Mouse (Mus musculus) midbrain, embryonic 11.5 days (tissue): ENCODE data around the gene Muc16. TPM values are rescaled to one million over a fixed set of nuclear protein-coding genes. Genes with fewer than 3 reads are reported as not detected.
A peak's percentile ranks its signal among the peaks of the same experiment; 100 is the strongest.

ENCODE experiments used
- ATAC-seq: fragments of 200-750 bp; cut with Nextera tagmentation; 2 replicates; pipeline ENCODE4 v1.8.0; 2017; ENCODE audit warnings: moderate TSS enrichment, moderate library complexity; ENCODE audit not compliant: low FRiP score
- DNase-seq: peaks from one replicate; pipeline ENCODE4 v3.0.0; 2015; ENCODE audit warnings: low spot score; ENCODE audit errors: missing footprints
- H3K27ac ChIP-seq: fragments of 300-500 bp; sonication (generic); 2 replicates; pipeline ENCODE4 v1.5.1; 2014; ENCODE audit warnings: low read depth, low read length
- H3K27me3 ChIP-seq: fragments of 300-500 bp; sonication (generic); 2 replicates; pipeline ENCODE4 v1.6.1; 2014; ENCODE audit warnings: mild to moderate bottlenecking, low read length, moderate library complexity, mixed read lengths; ENCODE audit not compliant: control insufficient read depth, insufficient read depth
- H3K36me3 ChIP-seq: fragments of 300-500 bp; sonication (generic); 2 replicates; pipeline ENCODE4 v1.6.1; 2014; ENCODE audit warnings: mild to moderate bottlenecking, low read length, moderate library complexity, mixed read lengths; ENCODE audit not compliant: control insufficient read depth, insufficient read depth
- H3K4me1 ChIP-seq: fragments of 300-500 bp; sonication (generic); 2 replicates; pipeline ENCODE4 v1.6.1; 2014; ENCODE audit warnings: low read length; ENCODE audit not compliant: control insufficient read depth, insufficient read depth
- H3K4me2 ChIP-seq: fragments of 300-500 bp; sonication (generic); 2 replicates; pipeline ENCODE4 v1.6.1; 2014; ENCODE audit warnings: mild to moderate bottlenecking, moderate library complexity
- H3K4me3 ChIP-seq: fragments of 300-500 bp; sonication (generic); 2 replicates; pipeline ENCODE4 v1.5.1; 2014; ENCODE audit warnings: low read depth, low read length
- H3K9ac ChIP-seq: fragments of 300-500 bp; sonication (generic); 2 replicates; pipeline ENCODE4 v1.6.1; 2014; ENCODE audit warnings: low read length
- H3K9me3 ChIP-seq: fragments of 300-500 bp; sonication (generic); 2 replicates; pipeline ENCODE4 v1.6.1; 2016; ENCODE audit warnings: low read length; ENCODE audit not compliant: control insufficient read depth
- WGBS: fragments of 180-500 bp; shearing (Covaris S2); extraction: QIAGEN DNeasy Blood & Tissue Kit; methylation state at CpG from one replicate; pipeline ENCODE4 v1.1.7; 2014; 5-methylcytosine and 5-hydroxymethylcytosine counted together
- polyA plus RNA-seq: library from polyadenylated mRNA; unstranded; fragments of >200 nt; fragmentation: Nextera tagmentation; extraction: Ambion mirVana; gene quantifications from 2 replicates; pipeline ENCODE4 v1.2.1, GENCODE M21; 2014

Gene Muc16
- polyA plus RNA-seq, result not detected in 2 replicates

DNA sequence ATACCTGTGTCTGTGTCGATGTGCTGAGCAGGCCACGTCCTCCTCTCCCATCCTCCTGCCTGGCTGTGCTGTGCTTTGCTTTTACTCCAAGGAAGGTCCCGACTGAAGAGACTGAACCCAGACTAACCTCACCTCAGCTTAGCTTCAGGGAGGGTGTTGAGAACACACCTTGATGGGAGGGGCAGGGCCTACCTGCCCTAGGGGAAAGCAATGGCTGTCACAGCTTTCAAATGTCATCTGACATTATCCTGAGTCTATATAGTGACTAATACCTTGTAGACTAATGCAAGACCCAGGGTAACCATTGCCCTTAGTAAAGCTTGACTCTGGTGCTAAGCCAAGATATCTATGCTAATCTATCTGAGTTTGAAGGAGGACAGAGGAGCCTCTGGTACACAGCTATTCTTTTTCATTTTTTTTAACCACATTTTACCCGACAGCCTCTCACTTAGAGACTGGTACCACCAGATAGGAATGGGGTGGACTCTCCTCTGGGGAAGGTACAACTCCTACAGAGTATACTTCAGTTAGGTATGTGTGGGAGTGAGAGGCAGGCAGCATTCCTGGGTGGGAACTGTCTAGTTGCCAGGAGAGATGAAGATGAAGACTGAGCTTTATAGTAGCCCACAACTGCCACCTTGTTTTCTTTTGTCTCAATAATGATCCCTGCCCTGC, at the start of gene Muc16:
Gene Muc16, minus strand, starts transcription at position 51 of the 675 bp plus-strand sequence.
- ATAC-seq (no peak), DNase-seq (no peak)
- H3K36me3 ChIP-seq, result no peaks in the 10 kb centered on the region
- H3K9ac ChIP-seq, result no peak within 1 kb of the TSS
- no peak within 1 kb of the TSS for H3K4me3 ChIP-seq
- H3K9me3 ChIP-seq, result no peaks in the 10 kb centered on the region
- no peaks in the 10 kb centered on the region for H3K27me3 ChIP-seq
- H3K4me1 ChIP-seq, result no peaks in the 10 kb centered on the region
- H3K27ac ChIP-seq, result no peak within 1 kb of the TSS
- no peak within 1 kb of the TSS for H3K4me2 ChIP-seq
- 82% methylated on average over 4 of the region's 4 CpGs for WGBS

DNA sequence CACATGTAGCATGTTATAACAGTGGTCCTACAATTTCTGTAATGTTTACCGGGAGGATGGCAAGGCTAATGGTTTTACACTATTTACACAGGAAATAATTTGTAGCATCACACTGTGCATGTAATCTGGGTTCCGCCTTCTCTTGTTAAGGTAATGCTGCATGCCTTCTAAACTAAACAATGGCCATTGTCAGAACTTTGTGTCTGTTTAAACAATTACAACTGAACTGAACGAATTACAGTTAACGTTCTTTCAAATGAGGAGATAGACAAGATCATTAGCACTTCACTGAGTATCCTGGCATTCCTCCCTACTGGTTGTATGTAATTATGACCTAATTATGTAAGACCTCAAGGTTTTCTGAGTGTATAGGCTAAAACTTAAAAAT, 48.4 kb upstream of the Muc16 start:
- DNase-seq, result no peak
- ATAC-seq, result no peak
- no peak overlapping the region for H3K4me2 ChIP-seq
- H3K4me1 ChIP-seq, result no peaks in the 10 kb centered on the region
- H3K9me3 ChIP-seq, result no peaks in the 10 kb centered on the region
- no peak overlapping the region for H3K27ac ChIP-seq
- 37% methylated on average over 4 of the region's 4 CpGs for WGBS
- H3K27me3 ChIP-seq, result no peaks in the 10 kb centered on the region
- H3K9ac ChIP-seq, result no peak overlapping the region
- no peaks in the 10 kb centered on the region for H3K36me3 ChIP-seq
- no peak overlapping the region for H3K4me3 ChIP-seq

- ATAC-seq, result peak; percentile 81
- H3K4me2 ChIP-seq, result no peak overlapping the region
- 25% methylated on average over 6 of the region's 6 CpGs for WGBS
- H3K9ac ChIP-seq, result no peak overlapping the region
- no peak overlapping the region for H3K4me3 ChIP-seq
- no peak overlapping the region for H3K27ac ChIP-seq
- no peaks in the 10 kb centered on the region for H3K36me3 ChIP-seq
- H3K9me3 ChIP-seq, result no peaks in the 10 kb centered on the region
- H3K27me3 ChIP-seq, result no peaks in the 10 kb centered on the region
- peak; percentile 86 for DNase-seq
- no peaks in the 10 kb centered on the region for H3K4me1 ChIP-seq
These were observed 47.8 kb upstream of the Muc16 start for GRCm38 (mm10) chr9:18721931-18722711.

- no peak overlapping the region for H3K4me2 ChIP-seq
- DNase-seq (no peak), ATAC-seq (peak; percentile 71)
- no peak overlapping the region for H3K4me3 ChIP-seq
- H3K36me3 ChIP-seq, result no peaks in the 10 kb centered on the region
- H3K27me3 ChIP-seq, result no peaks in the 10 kb centered on the region
- H3K27ac ChIP-seq, result no peak overlapping the region
- H3K4me1 ChIP-seq, result no peaks in the 10 kb centered on the region
- H3K9ac ChIP-seq, result no peak overlapping the region
- WGBS, result 25% methylated on average over 2 of the region's 2 CpGs
- no peaks in the 10 kb centered on the region for H3K9me3 ChIP-seq
These were observed 46.7 kb upstream of the Muc16 start for GRCm38 (mm10) chr9:18721011-18721410.

- H3K9me3 ChIP-seq, result no peaks in the 10 kb centered on the region
- H3K4me3 ChIP-seq, result no peak overlapping the region
- H3K36me3 ChIP-seq, result no peaks in the 10 kb centered on the region
- no peak overlapping the region for H3K27ac ChIP-seq
- H3K27me3 ChIP-seq, result no peaks in the 10 kb centered on the region
- DNase-seq (no peak), ATAC-seq (no peak)
- no peak overlapping the region for H3K9ac ChIP-seq
- H3K4me2 ChIP-seq, result no peak overlapping the region
- no peaks in the 10 kb centered on the region for H3K4me1 ChIP-seq
These were observed 31.3 kb upstream of the Muc16 start for GRCm38 (mm10) chr9:18705628-18706027.

DNA sequence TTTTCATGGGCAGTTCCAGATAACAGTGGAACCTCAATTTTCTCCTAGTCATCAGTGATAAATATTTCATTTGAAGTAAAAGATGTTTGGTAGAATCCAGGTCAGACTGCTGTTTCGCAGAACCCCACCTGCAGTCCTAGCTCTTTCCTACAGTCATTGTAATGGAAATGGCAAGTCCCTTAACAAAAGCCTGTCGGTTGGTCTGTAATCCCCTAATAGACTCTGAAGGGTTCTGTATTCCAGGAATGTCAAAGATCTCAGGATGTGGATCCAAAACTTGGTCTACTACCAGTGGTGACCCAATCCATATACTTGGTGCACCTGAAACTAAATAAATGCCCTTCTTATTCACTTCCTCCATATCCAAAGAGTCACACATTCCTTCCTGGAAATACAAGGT, 76.0 kb downstream of the Muc16 start:
- no peak overlapping the region for H3K4me2 ChIP-seq
- H3K27ac ChIP-seq, result no peak overlapping the region
- ATAC-seq, result no peak
- 35% methylated on average over 2 of the region's 2 CpGs for WGBS
- no peaks in the 10 kb centered on the region for H3K4me1 ChIP-seq
- H3K9ac ChIP-seq, result no peak overlapping the region
- H3K4me3 ChIP-seq, result no peak overlapping the region
- DNase-seq, result no peak
- H3K9me3 ChIP-seq, result no peaks in the 10 kb centered on the region
- no peaks in the 10 kb centered on the region for H3K27me3 ChIP-seq
- no peaks in the 10 kb centered on the region for H3K36me3 ChIP-seq

DNA sequence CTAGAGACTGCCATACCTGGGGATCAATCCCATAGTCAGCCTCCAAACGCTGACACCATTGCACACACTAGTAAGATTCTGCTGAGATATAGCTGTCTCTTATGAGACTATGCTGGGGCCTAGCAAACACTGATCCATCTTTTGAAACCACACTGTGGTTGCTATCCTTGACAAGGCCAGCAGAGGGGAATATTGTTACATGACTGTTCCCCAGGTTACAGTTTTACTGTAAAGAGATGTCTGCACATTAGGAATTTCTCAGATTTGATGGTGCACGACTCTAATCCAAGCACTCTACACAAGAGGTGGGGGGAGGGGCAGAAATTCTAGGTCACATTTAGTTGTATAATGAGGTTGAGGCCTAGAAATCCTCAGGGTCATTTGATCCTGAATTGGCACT, 166.2 kb downstream of the Muc16 start:
- H3K4me2 ChIP-seq, result no peak overlapping the region
- H3K36me3 ChIP-seq, result no peaks in the 10 kb centered on the region
- H3K9me3 ChIP-seq, result no peaks in the 10 kb centered on the region
- no peak overlapping the region for H3K4me3 ChIP-seq
- DNase-seq, result no peak
- H3K4me1 ChIP-seq, result no peaks in the 10 kb centered on the region
- no peak for ATAC-seq
- no peaks in the 10 kb centered on the region for H3K27me3 ChIP-seq
- no peak overlapping the region for H3K9ac ChIP-seq
- 53% methylated on average over 2 of the region's 2 CpGs for WGBS
- H3K27ac ChIP-seq, result no peak overlapping the region

DNA sequence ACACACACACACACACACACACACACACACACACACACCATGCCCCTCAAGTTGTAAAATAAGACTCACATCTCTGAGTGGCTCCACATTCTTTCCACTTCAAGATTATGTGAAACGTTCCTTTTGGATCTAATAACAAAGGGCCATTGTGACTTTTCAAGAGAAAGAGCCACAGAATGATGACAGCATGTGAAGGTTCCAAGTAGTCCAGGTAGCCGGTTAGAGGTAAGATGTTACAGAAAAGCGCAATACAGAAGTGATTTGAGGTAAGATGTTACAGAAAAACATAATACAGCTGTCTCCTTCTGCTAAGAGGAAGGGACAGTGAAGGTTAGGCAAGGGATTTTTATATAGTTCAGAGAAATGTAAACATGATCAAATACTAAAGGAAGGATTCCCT, 196.2 kb downstream of the Muc16 start, which contains the start of the genes Zfp558 and Mbd3l1:
Gene Zfp558, minus strand, starts transcription at position 101 of the 400 bp plus-strand sequence.
Gene Mbd3l1, plus strand, starts transcription at position 192 of the 400 bp plus-strand sequence.
- Histone ChIP-seq H3K27ac (no peak within 1 kb of the TSS), H3K4me2 (no peak within 1 kb of the TSS), H3K4me3 (no peak within 1 kb of the TSS), H3K9me3 (no peaks in the 10 kb centered on the region), H3K36me3 (no peaks in the 10 kb centered on the region), H3K9ac (no peak within 1 kb of the TSS), H3K4me1 (peaks cover 3% of the 10 kb centered on the region; the same call in 1 of the 2 replicates), H3K27me3 (no peaks in the 10 kb centered on the region)
- 84% methylated on average over 3 of the region's 3 CpGs for WGBS
- ATAC-seq (no peak), DNase-seq (no peak)
